Comparison of ENCODE assay signal across 24 mouse cellular contexts in the genomic region with DNA sequence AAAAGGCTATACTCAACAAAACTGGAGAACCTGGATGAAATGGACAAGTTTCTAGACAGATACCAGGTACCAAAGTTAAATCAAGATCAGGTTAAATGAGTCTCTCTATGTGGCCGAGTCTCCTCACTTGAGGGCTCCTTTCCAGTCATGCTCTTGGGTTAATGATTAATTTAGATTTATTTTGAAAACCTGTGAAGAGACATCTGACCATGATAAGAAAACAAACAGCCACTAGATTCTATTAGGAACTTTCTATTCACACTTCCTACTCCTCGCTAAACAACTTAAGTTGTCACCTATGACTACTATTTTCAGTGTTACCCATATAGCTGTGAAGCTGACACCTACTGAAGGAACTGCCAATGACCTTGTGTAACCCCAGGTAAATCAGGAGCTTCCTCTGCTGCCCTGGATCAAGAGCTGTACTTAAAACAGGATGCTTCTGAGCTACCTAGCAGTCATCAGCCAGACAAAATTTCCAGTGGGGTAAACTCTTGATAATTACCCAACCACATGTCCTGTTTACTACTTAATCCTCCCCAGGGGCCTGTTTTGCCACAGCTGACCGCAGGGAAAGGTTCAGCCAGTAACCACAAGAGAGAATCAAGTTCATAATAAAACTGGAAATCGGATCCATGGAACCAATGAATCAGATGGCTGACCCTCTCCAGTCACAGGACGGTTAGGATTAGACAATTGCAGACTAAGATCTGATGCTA. TPM values are rescaled to one million over a fixed set of nuclear protein-coding genes. Genes with fewer than 3 reads are reported as not detected.
DNase-seq lines count a peak whose midpoint lies in the region; ATAC-seq and TF ChIP-seq lines count a peak whose summit lies in the region.
"Had no signal": no experiment of that assay in that cellular context is flagged by ENCODE, and none has a peak within 500 bp of the region (broad histone marks: within the 10 kb centered on the region; RNA-seq: fewer than 3 reads in every experiment).

No protein-coding gene starts in this region.

- intact Hi-C loops in gastrocnemius, adult 2 months (cut with DNase I): no loop called here

- H3K4me3 ChIP-seq in gastrocnemius, adult 2 months: no peak overlapping the region
- H3K4me3 ChIP-seq in kidney, postnatal 0 days (replicated peaks; ENCODE audit: low read depth, low read length): no peak overlapping the region
- H3K4me3 ChIP-seq in stomach, postnatal 0 days (ENCODE audit: low read depth, low read length): no peak overlapping the region
- H3K4me3 ChIP-seq: embryonic facial prominence, embryonic 12.5 days; erythroblast, embryonic 14.5 days; forebrain, embryonic 13.5 days; heart, embryonic 12.5 days; hindbrain, embryonic 13.5 days; limb, embryonic 15.5 days; megakaryocyte, embryonic 14.5 days; neural tube, embryonic 15.5 days had no signal

- no peak for TF ChIP-seq EP300 in stomach, postnatal 0 days (optimal IDR thresholded peaks at IDR 0.05)

- peak overlapping the region; percentile 79 for H3K27ac ChIP-seq in gastrocnemius, adult 2 months
- 0 out of 2 replicates have a peak overlapping the region, but pooled peaks have one; percentile 25 for H3K27ac ChIP-seq in kidney, postnatal 0 days
- H3K27ac ChIP-seq in stomach, postnatal 0 days (replicated peaks): no peak overlapping the region
- H3K27ac ChIP-seq: embryonic facial prominence, embryonic 12.5 days; forebrain, embryonic 13.5 days; hindbrain, embryonic 13.5 days; limb, embryonic 15.5 days; neural tube, embryonic 15.5 days had no signal

- peak; percentile 52 for DNase-seq in gastrocnemius, adult 2 months
- no peak for DNase-seq in gastrocnemius, postnatal 4 days (ENCODE audit: low spot score in 2 of 2)
- DNase-seq in kidney, postnatal 0 days (ENCODE audit: low spot score): peak; percentile 13
- DNase-seq in kidney, postnatal 4 days: no peak
- peak; percentile 36 for DNase-seq in Muller cell, postnatal 12 days (ENCODE audit: inconsistent ontology term)
- DNase-seq in stomach, postnatal 0 days (ENCODE audit: low spot score): no peak
- DNase-seq: cerebellum, adult 9-11 months; liver, postnatal 0 days; lung, postnatal 10 days; midbrain, embryonic 14.5 days; spleen, adult 18-20 months; thymus, adult 18-20 months; thymus, postnatal 4 days had no signal

- no peaks in the 10 kb centered on the region for H3K9me3 ChIP-seq in kidney, postnatal 0 days (replicated peaks; ENCODE audit: low read length)
- no peaks in the 10 kb centered on the region for H3K9me3 ChIP-seq in stomach, postnatal 0 days (ENCODE audit: control insufficient read depth, low read length)
- H3K9me3 ChIP-seq: embryonic facial prominence, embryonic 12.5 days; forebrain, embryonic 13.5 days; hindbrain, embryonic 13.5 days; limb, embryonic 15.5 days; neural tube, embryonic 15.5 days had no signal

- TF ChIP-seq CTCF in gastrocnemius, adult 2 months (IDR thresholded peaks at IDR 0.05): no peak
- TF ChIP-seq CTCF in kidney, postnatal 0 days (IDR thresholded peaks at IDR 0.05; ENCODE audit: low read depth): no peak
- no peak for TF ChIP-seq CTCF in stomach, postnatal 0 days (IDR thresholded peaks at IDR 0.05; ENCODE audit: low read depth)

- H3K36me3 ChIP-seq in kidney, postnatal 0 days (ENCODE audit: insufficient read depth, low read length): no peaks in the 10 kb centered on the region
- no peaks in the 10 kb centered on the region for H3K36me3 ChIP-seq in stomach, postnatal 0 days (ENCODE audit: control insufficient read depth, insufficient read depth, low read length)
- H3K36me3 ChIP-seq: embryonic facial prominence, embryonic 12.5 days; heart, embryonic 12.5 days; hindbrain, embryonic 13.5 days; limb, embryonic 15.5 days; neural tube, embryonic 15.5 days had no signal

- H3K4me2 ChIP-seq in kidney, postnatal 0 days (ENCODE audit: low read length): no peak overlapping the region
- H3K4me2 ChIP-seq in stomach, postnatal 0 days (replicated peaks; ENCODE audit: low read depth): no peak overlapping the region
- H3K4me2 ChIP-seq: embryonic facial prominence, embryonic 12.5 days; forebrain, embryonic 13.5 days; heart, embryonic 12.5 days; hindbrain, embryonic 13.5 days; limb, embryonic 15.5 days; neural tube, embryonic 15.5 days had no signal

- 35% methylated on average over 5 of the region's 5 CpGs for WGBS in kidney, postnatal 0 days
- WGBS in stomach, postnatal 0 days: 74% methylated on average over 5 of the region's 5 CpGs

- no peaks in the 10 kb centered on the region for H3K4me1 ChIP-seq in kidney, postnatal 0 days (replicated peaks; ENCODE audit: insufficient read depth, low read length)
- H3K4me1 ChIP-seq in stomach, postnatal 0 days (replicated peaks; ENCODE audit: control insufficient read depth, insufficient read depth): no peaks in the 10 kb centered on the region
- H3K4me1 ChIP-seq: embryonic facial prominence, embryonic 12.5 days; forebrain, embryonic 13.5 days; heart, embryonic 12.5 days; hindbrain, embryonic 13.5 days; neural tube, embryonic 15.5 days had no signal

- H3K27me3 ChIP-seq in kidney, postnatal 0 days (ENCODE audit: insufficient read depth, low read length): no peaks in the 10 kb centered on the region
- no peaks in the 10 kb centered on the region for H3K27me3 ChIP-seq in stomach, postnatal 0 days (ENCODE audit: control insufficient read depth, insufficient read depth, low read length)
- H3K27me3 ChIP-seq: embryonic facial prominence, embryonic 12.5 days; forebrain, embryonic 13.5 days; heart, embryonic 12.5 days; hindbrain, embryonic 13.5 days; limb, embryonic 15.5 days; megakaryocyte, embryonic 14.5 days; neural tube, embryonic 15.5 days had no signal

- H3K9ac ChIP-seq in kidney, postnatal 0 days (ENCODE audit: low read depth, low read length): no peak overlapping the region
- no peak overlapping the region for H3K9ac ChIP-seq in stomach, postnatal 0 days (ENCODE audit: low read length)
- H3K9ac ChIP-seq: embryonic facial prominence, embryonic 12.5 days; forebrain, embryonic 13.5 days; heart, embryonic 12.5 days; hindbrain, embryonic 13.5 days; limb, embryonic 15.5 days; liver, postnatal 0 days; neural tube, embryonic 15.5 days had no signal

- no peak for ATAC-seq in kidney, postnatal 0 days (replicated peaks; ENCODE audit: low FRiP score, low read depth)
- peak; percentile 35; the same call in 1 of the 2 replicates for ATAC-seq in stomach, postnatal 0 days (ENCODE audit: low FRiP score, low TSS enrichment)
- ATAC-seq in megakaryocyte, adult 5-6 weeks (ENCODE audit: poor library complexity, severe bottlenecking): no peak
- ATAC-seq: activated CD4-positive, CD25-positive, alpha-beta regulatory T cell, adult 4 months; forebrain, embryonic 13.5 days; inflammation-experienced regulatory T-cells, adult 6 months; liver, postnatal 0 days had no signal

RNA-seq across cellular contexts. Expression of a gene that starts 48.5 kb away (rescaled TPM):
- 10 to 100 TPM; 64.1 to 99.2 TPM for total RNA-seq in gastrocnemius, adult 2 months (2021)
- 10 to 100 TPM; 38.0 to 40.3 TPM for total RNA-seq in gastrocnemius, postnatal 4 days (2021)
- polyA plus RNA-seq in kidney, postnatal 0 days (2015; fragmentation: Nextera tagmentation; extraction: Ambion mirVana): 41.8 and 42.2 TPM in 2 replicates
- 6.0 and 6.7 TPM in 2 replicates for polyA plus RNA-seq in stomach, postnatal 0 days (2015; fragmentation: Nextera tagmentation; extraction: Ambion mirVana)
- not detected in 2 replicates for total RNA-seq in megakaryocyte, adult 5-6 weeks (2015)
- total RNA-seq in megakaryocyte, adult 5-6 weeks (2017): not detected in 2 replicates
- polyA plus RNA-seq: activated CD4-positive, CD25-positive, alpha-beta regulatory T cell, adult 4 months; erythroblast, embryonic 14.5 days had no signal

Comparison
In these comparisons a context has a peak if more than half of its experiments do, and no peak if none do; other contexts are left out.
1. DNase-seq: peak in gastrocnemius, adult 2 months (single experiment), kidney, postnatal 0 days (single experiment) and Muller cell, postnatal 12 days (single experiment); none in gastrocnemius, postnatal 4 days (0 of 2), kidney, postnatal 4 days (0 of 2) and stomach, postnatal 0 days (single experiment).
2. RNA of a gene that starts 48.5 kb away (total RNA-seq): 64.1 to 99.2 TPM in gastrocnemius, adult 2 months and 38.0 to 40.3 TPM in gastrocnemius, postnatal 4 days; not detected in megakaryocyte, adult 5-6 weeks; every median in the first group is over 10 times any median in the second.